Mouse (Mus musculus) myocyte (in vitro differentiated cells): ENCODE data around the gene Plpp7.
A peak's percentile ranks its signal among the peaks of the same experiment; 100 is the strongest.

Source experiments
- CEBPB ChIP-seq: IDR thresholded peaks from 2 replicates; pipeline ENCODE4 v1.6.1; 2011; ENCODE audit warnings: mild to moderate bottlenecking, moderate library complexity; ENCODE audit not compliant: poor library complexity, insufficient read depth, severe bottlenecking
- E2F4 ChIP-seq: IDR thresholded peaks from one replicate; pipeline ENCODE4 v1.6.1; 2011; ENCODE audit warnings: mild to moderate bottlenecking, control low read depth, moderate library complexity; ENCODE audit not compliant: insufficient read depth
- MYOD1 ChIP-seq, 3 experiments: IDR thresholded peaks; one replicate each; pipeline ENCODE4 v1.6.1; 2011; ENCODE audit warnings: control low read depth in 2 of 3, low read depth in 2 of 3, mild to moderate bottlenecking in 2 of 3, moderate library complexity in 1 of 3; ENCODE audit not compliant: insufficient read length in 2 of 3, control insufficient read depth in 1 of 3
- MYOG ChIP-seq, 3 experiments: IDR thresholded peaks; one replicate each; pipeline ENCODE4 v1.6.1; 2011; ENCODE audit warnings: control low read depth in 2 of 3, low read depth in 2 of 3, mild to moderate bottlenecking in 2 of 3; ENCODE audit not compliant: insufficient read length in 2 of 3, control insufficient read depth in 1 of 3, insufficient read depth in 1 of 3
- POLR2A ChIP-seq: IDR thresholded peaks from one replicate; pipeline ENCODE4 v1.6.1; 2011; ENCODE audit warnings: low read depth, mild to moderate bottlenecking, control low read depth, moderate library complexity; ENCODE audit not compliant: insufficient read length
- POLR2AphosphoS2 ChIP-seq: IDR thresholded peaks from one replicate; pipeline ENCODE4 v1.6.1; 2011; ENCODE audit warnings: low read depth, control low read depth; ENCODE audit not compliant: insufficient read length
- SRF ChIP-seq: IDR thresholded peaks from one replicate; pipeline ENCODE4 v1.6.1; 2011; ENCODE audit warnings: low read depth; ENCODE audit not compliant: control insufficient read depth, insufficient read length
- TCF12 ChIP-seq: IDR thresholded peaks from one replicate; pipeline ENCODE4 v1.6.1; 2011; ENCODE audit warnings: mild to moderate bottlenecking, control low read depth; ENCODE audit not compliant: poor library complexity, insufficient read depth, severe bottlenecking
- USF1 ChIP-seq: IDR thresholded peaks from one replicate; pipeline ENCODE4 v1.6.1; 2011; ENCODE audit warnings: low read depth, mild to moderate bottlenecking, control low read depth, moderate library complexity

GRCm38 (mm10) chr2:32075368-32075767 lies 20.0 kb upstream of the Plpp7 start:
- TF ChIP-seq TCF12 (no peak), MYOG (IDR thresholded peaks at IDR 0.05; ENCODE audit: control insufficient read depth in 1 of 3, insufficient read depth in 1 of 3, insufficient read length in 2 of 3, low read depth in 2 of 3) (peak in 1 of 3 experiments; percentile 31), POLR2A (no peak), E2F4 (no peak), CEBPB (no peak), USF1 (no peak), MYOD1 (IDR thresholded peaks at IDR 0.05; ENCODE audit: control insufficient read depth in 1 of 3, insufficient read length in 2 of 3, low read depth in 2 of 3) (peak in 1 of 3 experiments; percentile 18), POLR2AphosphoS2 (no peak), SRF (no peak)
